Mouse (Mus musculus): ENCODE measurements around the gene Xirp1. TPM values are rescaled to one million over a fixed set of nuclear protein-coding genes. Genes with fewer than 3 reads are reported as not detected.

Xirp1 gene
- total and polyA plus RNA-seq, 3 experiments = 0.05 TPM; not detected in 2

DNA sequence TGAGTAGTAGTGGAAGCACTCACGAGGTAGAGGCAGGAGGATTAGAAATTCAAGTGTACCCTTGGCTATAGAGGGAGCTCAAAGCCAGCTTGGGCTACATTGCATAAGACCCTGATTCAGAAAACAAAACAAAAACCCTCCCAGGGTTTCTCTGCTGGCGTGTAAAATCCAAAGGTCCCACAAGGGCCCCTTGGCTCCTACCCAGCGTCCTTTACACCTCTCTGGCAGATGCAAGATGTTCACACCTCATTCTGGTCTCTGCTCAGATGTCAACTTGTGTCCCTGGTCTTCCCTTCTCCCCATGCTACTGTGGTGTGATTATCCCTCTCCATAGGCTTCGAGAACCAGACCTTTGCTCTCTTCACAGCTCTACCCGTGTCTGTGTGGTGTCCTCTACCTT, 22.6 kb downstream of the Xirp1 start:
- Histone ChIP-seq H3K9me3 (replicated peaks) (no peaks in the 10 kb centered on the region), H3K27me3 (ENCODE audit: insufficient read depth, low read length) (peaks cover 20% of the 10 kb centered on the region), H3K4me1 (ENCODE audit: insufficient read depth, low read depth, low read length) (peaks cover 38% of the 10 kb centered on the region), H3K4me3 (ENCODE audit: low read depth, low read length) (no peak overlapping the region), H3K36me3 (replicated peaks) (no peaks in the 10 kb centered on the region)
- TF ChIP-seq GATA1 (IDR thresholded peaks at IDR 0.05; ENCODE audit: borderline replicate concordance, low read length) (no peak), GATA2 (IDR thresholded peaks at IDR 0.05; ENCODE audit: borderline replicate concordance, low read depth, low read length) (no peak), TAL1 (conservative IDR thresholded peaks at IDR 0.05; ENCODE audit: low read depth, low read length) (no peak), POLR2AphosphoS5 (IDR thresholded peaks at IDR 0.05; ENCODE audit: insufficient replicate concordance, low read depth, low read length) (no peak), CTCF (IDR thresholded peaks at IDR 0.05; ENCODE audit: low read depth, low read length) (no peak)
- ATAC-seq (ENCODE audit: extremely low read depth, insufficient number of reproducible peaks, low FRiP score, poor library complexity, severe bottlenecking) = no peak
- no peak for DNase-seq (ENCODE audit: low spot score)

DNA sequence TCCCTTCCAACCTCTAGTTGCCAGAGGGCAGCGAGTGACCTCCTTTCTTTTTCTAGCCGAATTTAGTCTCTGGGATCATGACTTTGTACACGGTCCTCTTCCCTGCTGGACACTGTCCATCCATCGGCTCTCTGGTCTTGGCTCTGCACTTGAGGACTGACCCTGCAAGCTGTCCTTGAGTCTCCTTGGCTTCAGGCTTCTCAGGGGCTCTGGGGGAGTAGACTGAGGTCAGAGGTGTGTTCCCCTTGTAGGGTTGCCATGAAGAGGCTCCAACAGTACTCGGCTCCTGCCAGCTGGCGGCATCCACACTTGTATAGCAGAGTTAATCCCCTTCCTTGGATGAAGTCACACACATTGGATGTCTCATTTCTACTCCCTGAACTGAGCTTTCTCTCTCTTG, 23.8 kb downstream of the Xirp1 start:
- TF ChIP-seq GATA2 (IDR thresholded peaks at IDR 0.05; ENCODE audit: borderline replicate concordance, low read depth, low read length) (no peak), TAL1 (conservative IDR thresholded peaks at IDR 0.05; ENCODE audit: low read depth, low read length) (no peak), POLR2AphosphoS5 (IDR thresholded peaks at IDR 0.05; ENCODE audit: insufficient replicate concordance, low read depth, low read length) (no peak), CTCF (IDR thresholded peaks at IDR 0.05; ENCODE audit: low read depth, low read length) (no peak), GATA1 (IDR thresholded peaks at IDR 0.05; ENCODE audit: borderline replicate concordance, low read length) (no peak)
- Histone ChIP-seq H3K4me1 (ENCODE audit: insufficient read depth, low read depth, low read length) (peaks cover 38% of the 10 kb centered on the region), H3K4me3 (ENCODE audit: low read depth, low read length) (no peak overlapping the region), H3K27me3 (ENCODE audit: insufficient read depth, low read length) (peaks cover 20% of the 10 kb centered on the region), H3K36me3 (replicated peaks) (no peaks in the 10 kb centered on the region), H3K9me3 (replicated peaks) (no peaks in the 10 kb centered on the region)
- ATAC-seq (ENCODE audit: extremely low read depth, insufficient number of reproducible peaks, low FRiP score, poor library complexity, severe bottlenecking) = no peak
- DNase-seq (ENCODE audit: low spot score) = no peak

DNA sequence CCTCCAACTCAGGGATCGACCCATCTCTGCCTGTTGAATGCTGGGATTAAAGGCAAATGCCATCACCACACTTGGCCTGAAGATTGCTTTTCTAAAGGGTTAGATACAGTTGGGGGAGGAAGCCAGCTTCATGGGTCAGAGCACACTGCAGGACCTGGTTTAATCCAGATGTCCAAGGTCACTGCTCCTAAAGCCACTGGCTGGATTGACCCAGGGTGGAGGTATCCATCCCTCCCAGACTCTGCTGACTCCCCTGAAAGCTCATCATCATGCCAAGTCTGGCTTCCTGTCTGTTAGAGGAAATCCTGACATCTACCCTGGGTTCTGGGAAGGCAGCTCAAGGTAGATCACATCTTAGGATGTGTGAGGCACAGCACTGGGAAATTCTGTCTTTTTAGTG, 24.6 kb downstream of the Xirp1 start:
- TF ChIP-seq TAL1 (conservative IDR thresholded peaks at IDR 0.05; ENCODE audit: low read depth, low read length) (no peak), GATA2 (IDR thresholded peaks at IDR 0.05; ENCODE audit: borderline replicate concordance, low read depth, low read length) (no peak), GATA1 (IDR thresholded peaks at IDR 0.05; ENCODE audit: borderline replicate concordance, low read length) (no peak), CTCF (IDR thresholded peaks at IDR 0.05; ENCODE audit: low read depth, low read length) (no peak), POLR2AphosphoS5 (IDR thresholded peaks at IDR 0.05; ENCODE audit: insufficient replicate concordance, low read depth, low read length) (no peak)
- no peaks in the 10 kb centered on the region for H3K36me3 ChIP-seq (replicated peaks)
- H3K4me3 ChIP-seq (ENCODE audit: low read depth, low read length) = no peak overlapping the region
- H3K4me1 ChIP-seq (ENCODE audit: insufficient read depth, low read depth, low read length) = peaks cover 47% of the 10 kb centered on the region
- ATAC-seq (ENCODE audit: extremely low read depth, insufficient number of reproducible peaks, low FRiP score, poor library complexity, severe bottlenecking) (no peak), DNase-seq (ENCODE audit: low spot score) (no peak)
- H3K27me3 ChIP-seq (ENCODE audit: insufficient read depth, low read length) = peaks cover 16% of the 10 kb centered on the region
- no peaks in the 10 kb centered on the region for H3K9me3 ChIP-seq (replicated peaks)

DNA sequence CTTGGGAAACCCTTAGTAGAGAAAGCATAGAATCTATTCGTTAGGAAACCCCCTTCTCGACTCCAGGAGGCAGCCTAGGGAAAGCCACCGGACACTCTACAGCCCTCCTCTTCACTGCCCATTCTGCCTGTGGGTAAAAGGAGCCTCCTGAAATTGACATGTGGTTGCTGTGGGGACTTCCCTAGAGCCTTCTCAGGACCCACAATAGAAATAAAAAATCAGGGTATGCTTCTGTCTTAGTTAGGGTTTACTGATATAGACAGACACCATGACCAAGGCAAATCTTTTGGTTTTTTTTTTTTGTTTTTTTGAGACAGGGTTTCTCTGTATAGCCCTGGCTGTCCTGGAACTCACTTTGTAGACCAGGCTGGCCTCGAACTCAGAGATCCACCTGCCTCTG, 27.3 kb downstream of the Xirp1 start:
- Histone ChIP-seq H3K36me3 (replicated peaks) (no peaks in the 10 kb centered on the region), H3K9me3 (replicated peaks) (no peaks in the 10 kb centered on the region), H3K27me3 (ENCODE audit: insufficient read depth, low read length) (peaks cover 26% of the 10 kb centered on the region), H3K4me3 (ENCODE audit: low read depth, low read length) (no peak overlapping the region), H3K4me1 (ENCODE audit: insufficient read depth, low read depth, low read length) (peaks cover 36% of the 10 kb centered on the region)
- TF ChIP-seq TAL1 (conservative IDR thresholded peaks at IDR 0.05; ENCODE audit: low read depth, low read length) (no peak), POLR2AphosphoS5 (IDR thresholded peaks at IDR 0.05; ENCODE audit: insufficient replicate concordance, low read depth, low read length) (no peak), GATA2 (IDR thresholded peaks at IDR 0.05; ENCODE audit: borderline replicate concordance, low read depth, low read length) (no peak), GATA1 (IDR thresholded peaks at IDR 0.05; ENCODE audit: borderline replicate concordance, low read length) (no peak), CTCF (IDR thresholded peaks at IDR 0.05; ENCODE audit: low read depth, low read length) (no peak)
- ATAC-seq (ENCODE audit: extremely low read depth, insufficient number of reproducible peaks, low FRiP score, poor library complexity, severe bottlenecking) (no peak), DNase-seq (ENCODE audit: low spot score) (no peak)

DNA sequence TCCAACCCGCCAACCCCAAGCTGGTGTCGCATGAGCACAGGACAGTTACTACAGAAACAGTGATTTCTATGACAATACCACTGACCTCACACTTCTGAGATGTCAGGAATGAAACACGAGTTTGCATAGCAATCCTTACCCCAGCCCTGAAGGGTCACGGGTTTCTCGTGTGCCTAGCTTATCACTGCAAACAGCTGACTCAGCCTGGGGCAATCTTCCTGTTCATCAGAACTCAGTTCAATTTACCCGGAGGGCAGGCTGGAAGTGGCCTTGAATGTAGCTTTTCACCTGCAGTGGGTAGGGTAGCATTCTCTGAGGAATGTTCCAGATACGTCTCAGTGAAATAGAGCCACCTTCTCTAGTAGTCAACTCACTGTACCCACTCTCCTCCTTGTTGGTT, 29.2 kb downstream of the Xirp1 start:
- no peaks in the 10 kb centered on the region for H3K36me3 ChIP-seq (replicated peaks)
- no peaks in the 10 kb centered on the region for H3K9me3 ChIP-seq (replicated peaks)
- H3K4me3 ChIP-seq (ENCODE audit: low read depth, low read length) = no peak overlapping the region
- peaks cover 21% of the 10 kb centered on the region for H3K4me1 ChIP-seq (ENCODE audit: insufficient read depth, low read depth, low read length)
- TF ChIP-seq TAL1 (conservative IDR thresholded peaks at IDR 0.05; ENCODE audit: low read depth, low read length) (no peak), POLR2AphosphoS5 (IDR thresholded peaks at IDR 0.05; ENCODE audit: insufficient replicate concordance, low read depth, low read length) (no peak), CTCF (IDR thresholded peaks at IDR 0.05; ENCODE audit: low read depth, low read length) (no peak), GATA2 (IDR thresholded peaks at IDR 0.05; ENCODE audit: borderline replicate concordance, low read depth, low read length) (no peak), GATA1 (IDR thresholded peaks at IDR 0.05; ENCODE audit: borderline replicate concordance, low read length) (no peak)
- peaks cover 15% of the 10 kb centered on the region for H3K27me3 ChIP-seq (ENCODE audit: insufficient read depth, low read length)
- DNase-seq (ENCODE audit: low spot score) = no peak
- peak; percentile 87 for ATAC-seq (ENCODE audit: extremely low read depth, insufficient number of reproducible peaks, low FRiP score, poor library complexity, severe bottlenecking)

DNA sequence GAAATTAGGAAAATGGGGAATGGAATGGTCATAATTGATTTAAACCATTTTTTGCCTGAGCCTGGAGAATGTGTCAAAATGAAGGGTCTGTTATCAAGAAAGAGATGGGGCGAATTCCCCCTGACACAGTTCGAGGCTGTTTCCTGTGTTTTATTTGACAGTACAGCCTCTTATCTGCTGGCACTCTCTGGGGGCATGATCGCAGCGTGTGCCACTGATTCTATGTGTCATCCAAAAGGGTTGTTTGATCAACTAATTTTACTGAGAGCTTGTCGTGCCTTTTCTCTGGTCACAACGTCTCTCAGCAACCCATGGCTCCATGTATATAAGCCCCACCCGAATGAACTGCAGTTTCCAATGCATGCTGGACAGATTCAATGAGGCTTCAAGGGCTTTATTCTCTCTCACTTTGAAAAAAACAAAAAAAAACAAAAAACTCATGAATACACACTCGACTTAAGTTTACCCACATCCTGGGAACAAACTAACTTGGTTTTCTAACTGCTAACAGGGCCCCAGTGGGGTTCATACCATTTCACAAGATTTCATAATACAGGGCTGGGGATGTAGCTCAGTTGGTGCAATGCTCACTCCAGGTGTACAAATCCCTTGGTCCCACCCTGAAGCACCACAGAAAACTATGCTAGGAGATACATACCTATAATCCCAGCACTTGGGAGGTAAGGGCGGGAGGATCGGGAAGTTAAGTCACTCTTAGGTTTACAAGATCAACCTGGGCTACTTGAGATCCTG, 30.1 kb downstream of the Xirp1 start:
- DNase-seq (ENCODE audit: low spot score) (no peak), ATAC-seq (ENCODE audit: extremely low read depth, insufficient number of reproducible peaks, low FRiP score, poor library complexity, severe bottlenecking) (peak; percentile 24; the same call in 1 of the 2 replicates)
- Histone ChIP-seq H3K4me3 (ENCODE audit: low read depth, low read length) (no peak overlapping the region), H3K27me3 (ENCODE audit: insufficient read depth, low read length) (peaks cover 12% of the 10 kb centered on the region), H3K4me1 (ENCODE audit: insufficient read depth, low read depth, low read length) (peaks cover 22% of the 10 kb centered on the region), H3K9me3 (replicated peaks) (no peaks in the 10 kb centered on the region), H3K36me3 (replicated peaks) (no peaks in the 10 kb centered on the region)
- TF ChIP-seq GATA1 (IDR thresholded peaks at IDR 0.05; ENCODE audit: borderline replicate concordance, low read length) = no peak
- TF ChIP-seq GATA2 (IDR thresholded peaks at IDR 0.05; ENCODE audit: borderline replicate concordance, low read depth, low read length) = no peak
- no peak for TF ChIP-seq POLR2AphosphoS5 (IDR thresholded peaks at IDR 0.05; ENCODE audit: insufficient replicate concordance, low read depth, low read length)
- no peak for TF ChIP-seq CTCF (IDR thresholded peaks at IDR 0.05; ENCODE audit: low read depth, low read length)
- no peak for TF ChIP-seq TAL1 (conservative IDR thresholded peaks at IDR 0.05; ENCODE audit: low read depth, low read length)
